Mouse (Mus musculus): ENCODE results near the gene Rgs10. TPM values are rescaled to one million over a fixed set of nuclear protein-coding genes. Genes with fewer than 3 reads are reported as not detected.

The Rgs10 gene
- 243 and 265 TPM in 2 replicates for polyA plus RNA-seq (2015; fragmentation: Nextera tagmentation; extraction: Ambion mirVana)

DNA sequence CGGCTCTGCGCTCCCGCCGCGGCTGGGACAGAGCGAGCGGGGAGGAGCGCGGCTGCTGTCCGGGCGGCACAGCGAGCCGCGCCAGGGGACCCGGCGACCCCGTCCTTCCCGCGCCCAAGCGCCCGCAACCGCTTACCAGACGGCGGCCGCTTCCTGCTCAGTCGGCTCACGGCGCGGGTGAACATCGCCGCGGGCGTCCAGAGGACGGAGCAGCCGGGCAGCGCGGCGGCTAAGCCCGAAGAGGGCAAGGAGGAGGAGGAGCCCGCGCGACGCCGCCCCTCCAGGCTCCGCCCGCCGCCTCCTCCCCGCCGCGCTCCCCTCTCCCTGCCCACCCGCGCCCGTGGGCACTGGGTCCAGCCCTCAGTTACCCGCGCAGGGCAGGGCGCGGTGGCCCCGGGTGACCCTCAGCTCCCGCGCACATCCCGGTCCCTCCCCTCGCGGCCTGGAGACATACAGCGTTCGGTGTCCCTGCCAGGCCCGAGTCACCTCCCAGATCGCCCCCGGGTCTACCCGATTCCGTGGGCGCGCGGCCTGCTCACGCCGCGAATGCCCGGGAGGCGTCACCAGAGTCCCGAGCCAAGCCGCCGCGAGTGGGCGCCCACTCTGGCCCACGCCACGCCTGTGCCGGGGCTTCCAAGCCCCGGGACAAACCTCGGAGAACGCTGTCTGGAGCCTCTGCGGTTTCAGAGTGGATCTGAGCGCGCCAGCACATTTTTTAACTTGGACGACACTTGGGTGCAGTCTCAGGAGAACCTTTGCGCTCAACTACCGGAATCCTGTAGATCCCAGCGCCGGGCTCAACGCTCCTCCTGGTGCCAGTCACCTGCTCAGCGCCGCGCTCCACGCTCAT is at the start of gene Rgs10:
Gene Rgs10, minus strand, starts transcription at position 829 of the 850 bp plus-strand sequence.
- DNase-seq (ENCODE audit: low spot score) = peak; percentile 48

DNA sequence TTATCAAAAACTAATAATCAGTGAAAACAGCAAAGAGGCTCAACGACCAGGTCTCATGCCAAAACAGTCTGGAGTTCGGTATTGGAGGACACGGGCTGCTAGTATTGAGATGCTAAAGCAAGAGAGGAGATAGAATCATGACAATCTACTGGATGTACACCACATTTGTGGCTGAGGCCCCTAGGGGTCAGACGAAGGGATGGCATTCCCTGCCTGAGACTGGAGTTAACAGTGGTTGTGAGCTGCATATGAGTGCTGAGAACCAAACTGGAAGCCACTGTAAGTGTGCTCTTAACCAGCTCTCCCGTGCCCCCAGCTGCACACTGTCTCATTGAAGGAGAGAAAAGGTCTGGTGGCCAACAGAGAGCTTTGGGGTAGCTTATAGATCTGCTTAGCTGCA is 43.8 kb upstream of the Rgs10 start:
- DNase-seq (ENCODE audit: low spot score) = peak; percentile 3

DNA sequence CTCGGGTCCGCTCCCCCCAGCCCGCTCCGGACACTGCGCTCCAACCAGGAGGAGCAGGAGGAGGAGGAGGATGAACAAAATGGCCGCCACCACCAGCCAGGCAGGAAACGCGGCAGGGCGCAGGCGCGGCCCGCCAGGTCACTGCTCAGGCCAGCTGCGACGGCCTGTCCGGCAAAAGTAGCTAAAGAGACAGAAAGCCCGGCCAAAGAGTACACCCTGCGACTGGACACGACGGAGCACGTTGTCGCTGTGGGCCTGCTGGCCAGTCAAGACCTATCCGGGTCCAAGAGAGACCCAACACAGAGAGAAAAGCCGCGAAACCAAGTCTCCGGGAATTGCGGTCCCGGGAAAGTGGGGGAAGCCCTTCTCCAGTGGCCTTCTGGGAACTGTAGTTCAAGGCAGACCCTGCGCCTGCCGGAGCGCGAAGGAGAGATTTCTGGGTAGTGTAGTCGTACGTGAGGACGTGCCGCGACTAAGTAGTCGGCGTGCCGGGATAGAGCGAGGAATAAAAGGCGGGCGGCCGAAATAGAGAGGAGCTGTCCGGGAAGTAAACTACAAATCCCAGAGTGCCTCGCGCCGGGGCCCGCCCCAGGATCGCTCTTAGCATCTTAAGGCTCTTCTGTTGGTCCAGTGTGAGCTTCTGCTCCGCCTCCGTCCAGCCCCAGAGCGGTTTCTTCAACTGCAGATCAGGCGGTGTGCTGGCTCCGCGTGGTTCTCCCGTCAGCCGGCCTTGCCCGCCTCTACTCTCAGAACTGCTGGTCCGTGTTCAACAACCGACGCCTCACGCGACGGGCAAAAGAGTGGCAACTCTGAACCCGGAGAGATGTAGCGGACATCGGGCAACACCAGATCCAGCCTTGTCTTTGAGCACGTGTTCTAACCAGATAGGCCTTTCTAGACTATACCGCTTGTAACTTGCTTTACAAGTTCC is 43.0 kb upstream of the Rgs10 start, which contains the start of gene Tial1:
Gene Tial1, minus strand, starts transcription at position 433 of the 931 bp plus-strand sequence.
- peak; percentile 96 for DNase-seq (ENCODE audit: low spot score)

DNA sequence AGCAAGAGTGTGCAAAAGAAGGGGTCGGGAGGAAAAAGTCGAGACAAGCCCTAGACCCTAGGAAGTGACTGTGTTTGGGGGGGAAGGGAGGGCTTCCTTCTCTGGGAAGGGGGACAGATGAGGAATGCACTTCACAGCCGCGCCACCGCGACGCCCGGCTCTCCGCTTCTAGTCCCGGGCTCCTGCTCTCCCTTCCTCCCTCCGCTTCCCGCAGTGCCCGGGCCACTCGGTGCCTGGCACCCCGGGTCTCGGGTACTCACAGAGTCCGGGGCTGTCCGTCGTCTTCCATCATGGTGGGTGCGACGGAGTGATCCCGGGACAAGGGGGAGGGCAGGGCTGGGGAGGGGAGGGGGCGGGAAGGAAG is 42.3 kb upstream of the Rgs10 start:
- peak; percentile 44 for DNase-seq (ENCODE audit: low spot score)

DNA sequence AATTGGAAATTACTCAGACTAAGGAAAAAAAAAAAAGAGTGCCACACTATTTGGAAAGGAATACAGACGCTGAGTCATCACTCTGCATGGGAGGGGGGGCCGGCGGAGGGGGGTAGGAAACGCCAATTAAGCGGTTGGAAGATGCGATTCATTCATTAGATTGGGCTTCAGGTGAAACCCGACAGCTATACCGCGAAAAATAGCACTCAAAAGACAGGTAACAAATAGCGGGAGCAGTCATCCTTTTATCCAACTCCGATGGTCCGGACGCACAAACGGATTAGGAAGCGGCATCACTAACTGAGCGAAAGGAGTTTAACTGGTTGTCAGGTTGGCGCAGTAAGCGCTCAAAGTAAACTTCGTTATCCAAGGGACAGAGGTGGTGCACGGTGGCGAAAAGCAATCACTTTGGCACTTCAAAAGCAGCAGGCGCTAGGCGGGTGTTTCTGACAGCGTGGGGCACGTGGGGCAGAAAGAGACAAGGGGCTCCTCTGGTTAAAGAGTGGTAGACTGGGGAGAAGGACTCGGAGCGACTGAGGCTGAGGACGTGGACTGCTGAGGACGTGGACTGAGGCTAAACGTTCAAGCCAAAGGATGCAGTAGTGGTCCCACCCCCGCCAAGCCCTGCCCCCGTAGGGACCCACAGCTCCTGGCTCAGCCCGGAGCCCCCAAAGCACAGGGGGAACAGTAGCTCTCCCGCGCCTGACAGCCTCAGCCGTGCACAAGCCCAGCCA is 41.7 kb upstream of the Rgs10 start:
- DNase-seq (ENCODE audit: low spot score) = peak; percentile 48

DNA sequence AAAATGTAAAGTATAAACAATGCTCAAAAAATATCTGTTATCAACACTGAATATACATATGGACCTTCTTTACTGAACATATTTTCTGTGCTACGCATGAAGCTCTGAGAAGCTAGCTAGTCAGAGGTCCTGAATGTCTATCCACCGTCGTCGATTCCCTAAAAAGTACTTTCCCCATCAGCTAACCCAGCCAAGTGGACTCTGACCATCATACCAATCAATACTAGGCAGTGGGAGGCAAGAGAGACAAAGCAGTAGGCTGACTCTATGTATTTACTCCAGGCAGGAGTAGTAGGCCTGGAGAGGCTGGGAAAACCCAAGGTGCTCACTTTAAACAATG is 41.2 kb upstream of the Rgs10 start:
- no peak for DNase-seq (ENCODE audit: low spot score)

DNA sequence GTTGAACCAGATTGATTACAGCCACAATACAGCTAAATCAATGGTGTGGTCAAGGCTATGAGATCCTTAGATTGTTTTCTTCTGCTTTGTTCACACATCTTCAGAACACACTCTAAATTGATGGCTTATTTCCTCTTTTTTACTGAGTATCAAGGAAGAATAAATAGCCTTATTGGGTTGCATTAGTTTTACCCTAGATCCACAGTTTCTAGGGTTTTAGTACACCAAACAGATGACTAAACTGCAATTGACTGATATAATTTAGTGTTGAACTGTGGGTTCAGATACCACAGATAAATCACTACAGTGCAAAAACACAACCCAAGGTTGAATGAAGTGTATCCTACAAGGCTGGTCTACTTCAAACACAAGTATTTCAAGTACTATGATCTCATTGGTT is 39.5 kb upstream of the Rgs10 start:
- no peak for DNase-seq (ENCODE audit: low spot score)

DNA sequence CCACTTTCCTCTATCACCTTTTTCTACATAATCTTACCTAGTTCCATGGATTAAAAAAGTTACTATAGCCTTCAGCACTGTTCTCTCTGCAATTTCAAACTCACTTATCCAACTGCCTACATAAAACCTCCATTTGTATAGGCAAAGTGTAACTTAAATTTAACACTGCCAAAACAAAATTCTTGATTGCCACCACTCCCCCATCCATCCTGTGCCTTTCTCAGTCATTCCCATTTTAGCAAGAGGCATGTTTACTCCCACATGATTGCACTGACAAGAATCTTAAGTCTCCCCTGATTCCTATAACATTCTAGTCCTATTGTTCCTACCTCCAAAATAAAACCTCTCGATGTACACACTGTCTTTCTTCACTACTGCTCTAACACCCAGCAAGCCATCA is 34.2 kb upstream of the Rgs10 start:
- no peak for DNase-seq (ENCODE audit: low spot score)

DNA sequence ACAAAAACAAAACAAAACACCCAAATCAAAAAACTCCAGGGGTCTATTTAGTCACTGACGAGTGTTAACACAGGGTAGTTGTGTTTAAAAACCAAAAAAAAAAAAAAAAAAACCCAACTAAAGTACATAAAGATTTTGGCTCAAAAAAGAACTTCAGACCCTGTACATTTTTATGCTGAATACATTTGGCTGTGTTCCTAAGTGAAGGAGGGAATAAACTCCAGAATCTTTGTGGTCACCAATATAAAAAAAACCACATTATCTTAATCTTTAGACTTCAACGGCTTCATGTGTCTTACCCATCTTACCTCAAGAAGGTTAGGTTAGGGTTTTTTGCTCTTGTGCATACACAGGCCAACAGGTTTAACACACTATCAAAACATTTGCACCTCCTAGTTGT is 22.0 kb upstream of the Rgs10 start:
- no peak for DNase-seq (ENCODE audit: low spot score)

DNA sequence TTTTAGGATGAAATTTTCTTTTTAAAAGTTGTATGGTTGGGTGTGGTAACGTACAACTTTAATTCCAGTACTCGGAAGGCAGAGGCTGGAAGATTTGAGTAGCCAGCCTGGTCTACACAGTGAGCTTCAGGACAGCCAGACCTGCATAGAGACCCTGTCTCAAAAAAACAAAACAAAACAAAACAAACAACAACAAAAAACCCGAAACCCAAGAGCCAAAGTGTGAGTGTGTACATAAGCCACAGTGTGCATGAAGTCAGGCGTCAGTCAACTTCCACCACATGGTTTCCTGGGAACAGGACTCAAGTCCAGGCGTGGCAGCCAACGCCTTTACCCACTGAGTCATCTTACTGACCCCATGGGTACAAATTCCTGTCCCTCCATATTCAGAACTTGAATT is 20.7 kb upstream of the Rgs10 start:
- no peak for DNase-seq (ENCODE audit: low spot score)

DNA sequence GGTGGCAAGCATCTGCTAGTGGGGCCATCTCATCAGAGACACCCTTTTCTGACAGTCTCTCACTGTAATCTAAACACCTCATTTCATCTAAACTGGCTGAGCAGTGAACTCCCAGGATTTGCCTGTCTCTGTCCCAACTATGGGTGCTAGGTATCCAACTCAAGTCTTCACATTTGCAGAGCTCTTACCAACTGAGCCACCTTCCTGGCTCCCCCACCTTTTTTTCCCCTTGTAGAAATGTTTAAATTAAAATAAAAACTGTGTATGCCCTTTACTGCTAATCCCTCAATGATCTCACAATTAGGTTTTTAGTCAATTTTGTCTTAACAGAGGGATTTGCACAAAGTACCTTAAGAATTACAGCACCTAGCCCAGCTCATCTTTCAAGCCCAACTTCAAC is 19.6 kb upstream of the Rgs10 start:
- DNase-seq (ENCODE audit: low spot score) = no peak

DNA sequence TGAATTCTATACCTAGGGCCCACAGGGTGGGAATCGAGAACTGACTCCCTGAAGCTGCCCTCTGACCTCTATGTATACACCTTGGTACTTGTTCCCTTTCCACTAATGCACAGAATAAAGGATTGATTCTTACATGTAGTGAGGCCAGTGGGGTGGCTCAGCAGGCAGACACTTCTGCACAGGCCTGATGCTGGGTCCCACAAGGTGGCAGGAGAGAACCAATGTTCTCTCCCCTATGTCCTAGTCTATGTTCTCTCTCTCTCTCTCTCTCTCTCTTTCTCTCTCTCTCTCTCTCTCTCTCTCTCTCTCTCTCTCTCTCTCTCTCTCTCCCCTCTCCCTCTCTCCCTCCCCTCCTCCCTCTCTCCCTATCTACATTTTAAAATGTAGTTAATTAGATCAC is 14.7 kb upstream of the Rgs10 start:
- DNase-seq (ENCODE audit: low spot score) = peak; percentile 26

DNA sequence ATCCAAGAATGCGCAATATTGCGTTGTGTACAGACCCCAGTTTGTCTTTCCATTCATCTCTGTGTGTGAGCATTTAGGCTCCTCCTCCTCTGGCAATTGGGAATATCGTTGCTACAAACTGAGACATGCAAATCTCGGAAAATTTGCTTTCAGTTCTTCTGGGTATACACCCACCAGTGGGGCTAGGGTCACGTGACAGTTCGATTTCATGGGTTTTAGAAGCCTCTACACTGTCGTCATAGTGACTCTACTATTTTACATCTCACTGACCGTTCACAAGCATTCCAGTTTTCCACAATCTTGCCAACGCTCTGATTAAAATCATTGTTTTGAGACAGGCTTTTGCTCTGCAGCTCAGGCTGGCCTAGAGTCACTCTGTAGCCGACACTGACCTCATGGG is 14.0 kb upstream of the Rgs10 start:
- DNase-seq (ENCODE audit: low spot score) = no peak

DNA sequence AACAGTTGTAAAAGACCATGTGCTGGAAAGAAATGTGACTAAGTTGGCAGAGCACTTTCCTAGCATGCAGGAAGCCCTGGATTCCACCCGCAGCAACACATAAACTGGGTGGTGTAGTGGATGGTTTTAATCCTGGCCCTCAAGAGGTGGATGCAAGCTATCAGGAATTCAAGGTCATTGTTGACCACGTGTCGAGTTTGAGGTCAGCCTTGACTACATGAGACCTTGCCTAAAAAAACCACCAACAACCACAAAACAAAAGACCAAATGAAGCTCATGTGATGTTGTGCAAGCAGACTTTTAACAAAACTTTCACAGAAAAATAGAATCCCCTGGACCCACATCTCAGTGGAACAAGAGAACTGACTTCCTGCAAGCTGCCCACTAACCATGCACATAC is 3.9 kb upstream of the Rgs10 start:
- DNase-seq (ENCODE audit: low spot score) = no peak

DNA sequence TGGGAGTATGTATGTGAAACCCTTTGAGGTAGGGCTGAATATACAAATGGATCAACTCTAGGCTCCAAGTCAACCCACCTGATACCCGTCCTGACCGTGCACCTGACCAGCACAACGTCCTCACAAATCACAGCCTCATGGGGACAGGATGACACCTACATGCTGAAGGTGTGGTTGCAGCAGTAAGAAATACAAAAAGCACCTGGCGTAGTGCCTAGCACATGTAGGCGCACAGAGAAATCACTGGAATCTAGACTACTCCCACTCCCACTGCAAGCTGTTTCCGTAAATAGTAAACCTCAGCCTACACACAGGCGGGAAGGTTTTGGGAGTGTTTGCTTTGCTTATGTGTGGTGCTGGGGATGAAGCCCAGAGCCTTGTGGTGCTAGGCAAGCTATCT is 3.1 kb upstream of the Rgs10 start:
- no peak for DNase-seq (ENCODE audit: low spot score)

DNA sequence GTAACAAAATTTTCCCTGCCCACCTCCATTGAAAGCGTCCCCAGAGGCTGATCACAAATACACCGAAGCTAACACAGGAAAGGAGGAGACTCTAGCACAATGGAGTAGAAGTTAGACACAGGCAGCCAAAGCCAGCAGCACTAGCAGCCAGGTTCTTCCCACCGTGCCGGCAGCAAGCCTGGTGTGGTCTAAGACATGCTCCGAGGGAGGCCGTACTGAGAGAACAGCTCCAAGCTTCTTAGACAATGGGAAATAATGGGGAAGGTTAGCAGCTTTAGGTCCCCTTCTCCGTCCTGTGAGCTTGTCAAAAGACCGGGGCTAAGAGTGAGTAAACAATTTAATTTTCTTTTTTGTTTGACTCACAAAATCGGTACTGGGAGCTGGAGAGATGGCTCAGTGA is 1.1 kb upstream of the Rgs10 start:
- no peak for DNase-seq (ENCODE audit: low spot score)

DNA sequence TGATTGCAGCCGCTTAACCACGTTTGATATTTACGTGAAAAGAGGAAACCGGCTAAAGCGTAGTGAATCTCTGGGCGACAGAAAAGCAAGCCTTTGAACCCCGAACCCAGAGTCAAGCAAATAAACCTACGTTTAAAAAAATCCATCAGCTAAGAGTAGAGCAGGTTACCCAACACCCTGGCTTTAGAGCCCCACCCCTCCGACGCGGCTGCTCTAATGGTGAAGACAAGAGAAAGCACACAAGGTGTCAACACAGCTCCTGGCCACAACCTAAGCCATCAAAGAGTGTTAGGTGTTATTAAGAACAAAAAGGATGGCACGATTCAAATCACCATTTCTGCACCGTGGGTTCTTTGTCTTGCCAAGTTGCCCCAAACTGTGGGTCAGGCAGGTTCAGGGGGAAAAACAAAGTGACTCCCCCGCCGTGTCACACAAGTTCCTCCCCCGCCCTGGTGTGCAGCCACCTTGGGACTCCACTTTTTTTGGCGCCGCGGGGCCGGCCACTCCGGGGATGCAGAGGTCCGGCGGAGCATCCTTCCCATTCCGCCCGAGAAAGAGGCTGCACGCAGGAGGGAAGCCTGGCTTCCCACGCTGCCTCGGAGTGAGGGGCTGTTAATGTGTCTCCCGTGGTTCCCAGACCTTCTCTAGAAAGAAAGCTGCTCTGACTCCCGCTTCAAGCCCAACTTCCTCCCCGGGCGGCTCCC is 1.2 kb downstream of the Rgs10 start:
- peak; percentile 26 for DNase-seq (ENCODE audit: low spot score)

DNA sequence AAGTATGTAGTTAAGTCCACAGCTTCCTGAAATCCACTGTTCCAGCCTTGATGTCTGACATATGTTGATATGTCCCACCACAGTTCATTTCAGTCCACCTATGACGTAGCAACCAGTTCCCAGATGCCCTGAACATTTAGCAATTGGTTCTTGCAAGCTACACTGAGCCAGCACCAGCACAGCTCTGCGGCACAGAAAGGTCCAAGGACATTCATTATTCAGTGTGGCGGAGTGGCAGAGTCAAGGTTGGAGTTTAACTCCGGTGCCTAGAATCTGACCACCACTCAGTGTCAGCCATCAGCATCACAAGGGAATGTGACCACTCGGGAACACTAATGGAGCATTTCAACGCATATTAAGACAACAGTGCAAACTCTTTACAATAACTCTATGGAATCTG is 1.9 kb downstream of the Rgs10 start:
- no peak for DNase-seq (ENCODE audit: low spot score)

DNA sequence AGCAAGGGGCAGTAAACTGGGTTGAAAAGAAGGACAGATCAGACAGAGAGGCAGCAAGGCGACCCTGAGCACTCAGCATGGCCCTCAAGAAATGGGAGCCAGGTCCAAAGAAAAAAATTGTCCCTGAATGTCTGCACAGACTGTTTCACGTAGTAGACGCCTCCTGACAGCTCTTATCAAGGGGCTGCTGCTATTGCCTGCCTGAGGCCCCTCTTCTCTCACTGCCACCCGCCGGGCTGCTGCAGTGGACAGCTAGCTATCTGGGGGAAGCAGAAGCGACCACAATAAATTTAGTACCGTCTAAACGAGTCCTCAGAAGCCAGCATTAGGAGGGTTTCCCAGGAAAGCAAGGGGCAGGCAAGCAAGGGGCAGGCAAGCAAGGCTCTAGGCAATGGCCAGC is 4.1 kb downstream of the Rgs10 start:
- DNase-seq (ENCODE audit: low spot score) = no peak

DNA sequence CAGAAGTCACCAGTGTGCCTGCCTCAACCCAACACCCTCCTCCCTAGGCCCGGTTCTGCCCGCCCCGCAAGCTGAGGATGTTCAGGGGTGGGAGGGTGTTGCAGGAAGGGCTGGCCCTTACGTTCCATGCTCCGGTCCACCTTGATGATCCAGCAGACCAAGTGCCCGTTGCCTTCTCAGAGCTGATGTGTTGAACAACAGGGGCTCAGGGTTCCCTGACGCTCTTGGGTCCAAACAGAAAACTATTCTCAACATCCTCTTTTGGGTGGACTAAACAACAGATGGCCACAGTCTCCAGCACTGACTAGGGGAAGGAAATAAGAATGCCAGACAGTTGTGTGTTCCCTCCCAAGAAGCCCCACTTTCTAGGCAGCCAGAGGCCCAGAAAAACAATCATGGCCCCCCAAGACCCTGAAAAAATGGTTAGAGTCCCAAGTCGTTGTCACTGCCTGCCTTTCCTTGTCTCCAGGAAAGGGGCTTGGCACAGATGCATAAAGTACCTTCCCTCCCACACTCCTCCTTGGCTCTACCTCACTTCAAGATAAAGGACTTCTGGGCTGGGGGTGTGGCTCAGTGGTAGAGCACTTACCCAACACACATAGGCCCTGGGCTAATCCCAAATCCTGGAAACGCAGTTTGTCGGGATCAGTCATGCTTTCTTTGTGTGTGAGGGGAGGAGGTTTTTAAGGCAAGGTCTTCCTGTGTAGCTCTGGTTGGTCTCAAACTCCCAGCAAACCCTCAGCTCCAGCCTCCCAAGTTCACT is 6.3 kb downstream of the Rgs10 start:
- no peak for DNase-seq (ENCODE audit: low spot score)
